Mouse (Mus musculus) liver, embryonic 14.5 days (tissue): ENCODE data around the gene Acsl5. TPM values are rescaled to one million over a fixed set of nuclear protein-coding genes. Genes with fewer than 3 reads are reported as not detected.
A peak's percentile ranks its signal among the peaks of the same experiment; 100 is the strongest.

ENCODE experiments used
- ATAC-seq: fragments of 200-750 bp; cut with Nextera tagmentation; 2 replicates; pipeline ENCODE4 v1.8.0; 2017; ENCODE audit warnings: moderate number of reproducible peaks, mild to moderate bottlenecking, moderate library complexity; ENCODE audit not compliant: insufficient read depth
- DNase-seq, 3 experiments: peaks; one replicate each; pipeline ENCODE4 v3.0.0-alpha.2; 2012 to 2013; ENCODE audit warnings: low read depth in 3 of 3, low spot score in 3 of 3
- H3K27ac ChIP-seq: fragments of 300-500 bp; sonication (generic); 2 replicates; pipeline ENCODE4 v1.5.1; 2014; ENCODE audit warnings: moderate library complexity, mild to moderate bottlenecking, control low read depth, inconsistent platforms
- H3K27me3 ChIP-seq: fragments of 300-500 bp; sonication (generic); 2 replicates; pipeline ENCODE4 v1.6.1; 2014; ENCODE audit warnings: mild to moderate bottlenecking, low read length, moderate library complexity; ENCODE audit not compliant: control insufficient read depth, insufficient read depth
- H3K36me3 ChIP-seq: fragments of 300-500 bp; sonication (generic); replicated peaks from 2 replicates; pipeline ENCODE4 v1.6.1; 2014; ENCODE audit warnings: low read depth; ENCODE audit not compliant: control insufficient read depth, insufficient read depth
- H3K4me1 ChIP-seq, 2 experiments: fragments of 200-500 bp in 1 of 2; fragments of 300-500 bp in 1 of 2; sonication (generic) in 1 of 2; replicated peaks; 2 replicates each; pipeline ENCODE4 v1.6.1; 2012 to 2014; ENCODE audit warnings: antibody characterized with exemption in 1 of 2, inconsistent platforms in 1 of 2, low read length in 1 of 2; ENCODE audit not compliant: control insufficient read depth in 2 of 2, insufficient read depth in 2 of 2
- H3K4me2 ChIP-seq: fragments of 300-500 bp; sonication (generic); 2 replicates; pipeline ENCODE4 v1.6.1; 2014; ENCODE audit warnings: low read depth, mild to moderate bottlenecking, control low read depth, moderate library complexity
- H3K4me3 ChIP-seq, 2 experiments: fragments of 200-500 bp in 1 of 2; fragments of 300-500 bp in 1 of 2; sonication (generic) in 1 of 2; 2 replicates each; pipeline ENCODE4 v1.5.1; 2012 to 2014; ENCODE audit warnings: low read depth in 2 of 2, low read length in 2 of 2, mild to moderate bottlenecking in 2 of 2, control low read depth in 1 of 2, inconsistent platforms in 1 of 2, moderate library complexity in 1 of 2; ENCODE audit not compliant: insufficient read depth in 1 of 2
- H3K9ac ChIP-seq: fragments of 300-500 bp; sonication (generic); replicated peaks from 2 replicates; pipeline ENCODE4 v1.6.1; 2014; ENCODE audit warnings: mild to moderate bottlenecking, control low read depth, moderate library complexity
- H3K9me3 ChIP-seq: fragments of 300-500 bp; sonication (generic); 2 replicates; pipeline ENCODE4 v1.6.1; 2016; ENCODE audit warnings: low read length, mixed read lengths; ENCODE audit not compliant: control insufficient read depth
- CTCF ChIP-seq: IDR thresholded peaks from 2 replicates; pipeline ENCODE4 v1.5.1; 2016; ENCODE audit warnings: antibody characterized with exemption, low read depth, control low read depth
- EP300 ChIP-seq: IDR thresholded peaks from 2 replicates; pipeline ENCODE4 v1.6.1; 2016; ENCODE audit warnings: antibody characterized with exemption, low read depth
- WGBS: fragments of 180-500 bp; shearing (Covaris S2); extraction: QIAGEN DNeasy Blood & Tissue Kit; methylation state at CpG from one replicate; pipeline ENCODE4 v1.1.7; 2014; ENCODE audit not compliant: insufficient replicate concordance; 5-methylcytosine and 5-hydroxymethylcytosine counted together
- polyA plus RNA-seq, 2 experiments: library from polyadenylated mRNA; depleted of rRNA in 1 of 2; stranded (reverse) in 1 of 2; unstranded in 1 of 2; fragments of >200 nt; fragmentation: Nextera tagmentation in 1 of 2; extraction: Ambion mirVana in 1 of 2; gene quantifications; 2 replicates each; pipeline versions ENCODE4 v1.2.1 to v1.2.3; 2012 to 2014

The Acsl5 gene
- polyA plus RNA-seq, 2 experiments: 50.3 to 117 TPM

DNA sequence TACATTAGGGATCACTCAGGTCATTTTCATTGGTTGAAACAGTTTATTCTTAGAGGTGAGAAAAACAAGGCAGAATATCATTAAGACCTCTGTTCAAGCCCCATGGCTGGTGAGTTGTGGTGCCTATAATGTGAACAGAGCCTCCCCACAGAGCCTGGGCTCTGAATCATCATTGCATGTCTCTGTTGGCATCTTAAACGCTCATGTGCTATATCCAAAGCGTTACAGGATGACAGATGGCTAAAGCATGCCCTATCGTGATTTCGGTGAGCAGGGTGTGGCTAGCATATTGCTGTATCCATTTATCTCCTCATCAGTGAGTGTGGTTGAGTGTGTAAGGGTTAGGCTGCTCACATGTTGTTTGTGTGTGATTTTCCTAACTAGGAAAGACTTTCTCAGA, 75.8 kb downstream of the Acsl5 start:
- H3K36me3 ChIP-seq: peaks cover 11% of the 10 kb centered on the region
- WGBS: 49% methylated on average over 4 of the region's 4 CpGs
- TF ChIP-seq EP300 (no peak), CTCF (no peak)
- H3K9me3 ChIP-seq: no peaks in the 10 kb centered on the region
- ATAC-seq: no peak
- no peaks in the 10 kb centered on the region for H3K27me3 ChIP-seq
- H3K4me1 ChIP-seq: no peaks in the 10 kb centered on the region
- no peak for DNase-seq
- no peak overlapping the region for H3K9ac ChIP-seq
- H3K27ac ChIP-seq: no peak overlapping the region
- no peak overlapping the region for H3K4me2 ChIP-seq
- H3K4me3 ChIP-seq: no peak overlapping the region

DNA sequence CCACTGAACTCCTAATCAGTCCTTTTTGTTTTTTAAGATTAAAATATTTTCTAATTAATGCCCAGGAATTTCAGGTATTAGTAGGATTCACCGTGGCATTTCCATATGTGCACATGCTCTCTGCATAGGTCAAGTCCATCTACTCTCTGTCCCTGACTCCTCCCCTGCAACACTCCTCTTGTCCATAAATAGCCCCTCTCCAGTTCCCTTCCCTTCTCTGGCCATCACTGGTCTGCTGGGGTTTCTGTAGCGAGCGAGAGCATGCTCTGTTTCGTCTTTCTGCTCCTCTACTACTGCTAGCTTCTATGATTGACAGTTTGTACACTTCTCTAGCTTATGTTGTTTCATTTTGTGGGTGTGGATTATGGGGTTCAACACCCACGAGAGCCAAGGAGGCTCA, 80.0 kb downstream of the Acsl5 start:
- 85% methylated on average over 5 of the region's 5 CpGs for WGBS
- no peaks in the 10 kb centered on the region for H3K9me3 ChIP-seq
- H3K27me3 ChIP-seq: no peaks in the 10 kb centered on the region
- no peak for DNase-seq
- H3K36me3 ChIP-seq: peaks cover 14% of the 10 kb centered on the region
- H3K4me3 ChIP-seq: no peak overlapping the region
- no peak for TF ChIP-seq CTCF
- TF ChIP-seq EP300: no peak
- H3K27ac ChIP-seq: no peak overlapping the region
- H3K4me1 ChIP-seq: no peaks in the 10 kb centered on the region
- no peak for ATAC-seq
- no peak overlapping the region for H3K4me2 ChIP-seq
- no peak overlapping the region for H3K9ac ChIP-seq

DNA sequence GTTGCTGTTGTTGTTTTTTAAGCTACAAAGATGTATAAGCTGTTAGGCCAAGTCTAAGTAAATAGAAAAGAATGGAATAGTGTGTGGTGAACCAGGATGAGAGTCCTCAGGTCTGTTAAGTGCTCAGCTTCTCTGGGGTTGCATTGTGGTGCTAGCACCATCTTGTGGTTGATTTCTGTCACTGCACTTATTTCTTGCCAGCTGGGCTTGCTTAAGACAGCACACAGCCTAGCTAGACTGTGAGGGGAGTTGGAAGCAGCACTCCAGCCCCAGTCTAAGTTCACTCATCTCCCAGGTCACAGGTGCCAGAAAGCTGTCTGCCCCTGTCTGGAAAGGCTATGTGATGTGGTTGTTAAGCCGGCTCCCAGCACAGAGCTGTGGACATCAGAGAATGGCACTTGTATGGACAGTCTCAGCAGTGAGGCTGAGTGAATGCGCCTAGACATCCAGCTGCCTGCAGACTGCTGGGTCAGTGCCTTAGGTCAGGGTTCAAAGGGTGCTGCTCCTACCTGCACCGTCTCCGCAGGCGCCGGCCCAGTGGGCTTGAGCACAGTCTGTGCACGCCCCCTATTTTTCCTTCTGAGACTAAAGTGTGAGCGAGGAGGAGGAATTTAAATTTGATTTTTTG, 81.0 kb downstream of the Acsl5 start:
- Histone ChIP-seq H3K4me2 (no peak overlapping the region), H3K4me1 (no peaks in the 10 kb centered on the region), H3K27ac (no peak overlapping the region), H3K9ac (no peak overlapping the region), H3K36me3 (peaks cover 14% of the 10 kb centered on the region), H3K4me3 (no peak overlapping the region), H3K9me3 (no peaks in the 10 kb centered on the region), H3K27me3 (no peaks in the 10 kb centered on the region)
- peak; percentile 97 for TF ChIP-seq CTCF
- TF ChIP-seq EP300: no peak
- peak; percentile 66 for ATAC-seq
- 89% methylated on average over 8 of the region's 8 CpGs for WGBS
- DNase-seq: peak; percentile 52 to 63 (median 61)

DNA sequence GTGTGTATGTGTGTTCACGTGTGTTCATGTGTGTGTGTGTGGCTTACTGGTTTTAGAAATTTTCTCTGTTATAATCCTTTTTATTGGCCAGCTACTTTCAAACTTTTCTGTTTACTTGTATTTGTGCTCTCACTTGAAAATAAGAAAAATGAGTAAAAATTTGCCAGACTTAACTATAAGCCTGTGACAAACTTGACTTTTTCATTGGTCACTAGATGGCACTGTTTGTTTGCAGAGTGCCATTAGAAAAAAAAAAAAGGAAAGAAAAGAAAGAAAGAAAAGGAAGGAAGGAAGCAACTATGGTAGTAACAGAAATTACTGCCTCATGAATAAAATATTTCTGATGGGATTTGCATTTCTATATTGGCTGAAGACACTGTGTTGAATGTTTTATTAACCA, 84.1 kb downstream of the Acsl5 start:
- 81% methylated on average over 1 of the region's 1 CpGs for WGBS
- DNase-seq (no peak), ATAC-seq (no peak)
- no peak overlapping the region for H3K4me3 ChIP-seq
- H3K4me2 ChIP-seq: no peak overlapping the region
- no peak overlapping the region for H3K27ac ChIP-seq
- H3K36me3 ChIP-seq: peaks cover 3% of the 10 kb centered on the region
- H3K4me1 ChIP-seq: 0 out of 4 replicates have a peak, but pooled peaks cover 0 to 2% of the 10 kb centered on the region in 2 experiments
- TF ChIP-seq EP300 (no peak), CTCF (0 out of 2 replicates have a peak, but pooled peaks have one; percentile 18)
- H3K9ac ChIP-seq: no peak overlapping the region
- H3K9me3 ChIP-seq: no peaks in the 10 kb centered on the region
- H3K27me3 ChIP-seq: no peaks in the 10 kb centered on the region

DNA sequence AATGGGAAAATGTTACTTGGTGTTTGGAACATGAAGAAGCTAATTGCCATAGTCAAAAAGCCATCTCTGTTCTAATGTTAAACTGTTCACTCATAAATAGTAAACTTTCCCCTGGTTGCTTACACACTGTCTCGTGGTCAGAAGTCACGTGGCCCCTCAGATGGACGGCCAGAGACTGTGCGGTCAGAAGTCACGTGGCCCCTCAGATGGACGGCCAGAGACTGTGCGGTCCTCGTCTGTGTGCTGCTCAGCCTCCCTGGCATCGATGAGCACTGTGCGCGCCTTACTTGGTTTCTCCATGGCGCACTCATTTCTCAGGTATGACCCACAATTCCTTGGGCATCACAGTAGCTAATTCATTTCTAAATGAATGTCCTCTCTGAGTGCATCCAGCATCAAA, 84.7 kb downstream of the Acsl5 start:
- TF ChIP-seq EP300 (no peak), CTCF (no peak)
- Histone ChIP-seq H3K9me3 (no peaks in the 10 kb centered on the region), H3K4me1 (peaks cover 2 to 4% of the 10 kb centered on the region in 2 experiments; a peak in 3 of 4 replicates), H3K4me3 (no peak overlapping the region), H3K27me3 (no peaks in the 10 kb centered on the region), H3K4me2 (no peak overlapping the region), H3K36me3 (peaks cover 3% of the 10 kb centered on the region), H3K27ac (no peak overlapping the region), H3K9ac (no peak overlapping the region)
- WGBS: 82% methylated on average over 12 of the region's 12 CpGs
- no peak for DNase-seq
- ATAC-seq: no peak
